Mouse (Mus musculus): ENCODE measurements around the gene Hyls1. TPM values are rescaled to one million over a fixed set of nuclear protein-coding genes. Genes with fewer than 3 reads are reported as not detected.

The Hyls1 gene
- 3.8 and 4.2 TPM in 2 replicates for polyA plus RNA-seq (2021; fragmentation: Nextera tagmentation)
- long read RNA-seq, experiment 1, transcript Hyls1-201 (4 exons, 1,973 nt), result major isoform, 26 of 27 reads
- long read RNA-seq, experiment 1, partial matches to known transcripts, result 1 of 27 reads
- long read RNA-seq, experiment 1, other reads (novel, unspliced or antisense), result 0 of 27 reads
- long read RNA-seq, experiment 2, partial matches to known transcripts, result 0 of 1 reads
- long read RNA-seq, experiment 2, other reads (novel, unspliced or antisense), result 0 of 1 reads

DNA sequence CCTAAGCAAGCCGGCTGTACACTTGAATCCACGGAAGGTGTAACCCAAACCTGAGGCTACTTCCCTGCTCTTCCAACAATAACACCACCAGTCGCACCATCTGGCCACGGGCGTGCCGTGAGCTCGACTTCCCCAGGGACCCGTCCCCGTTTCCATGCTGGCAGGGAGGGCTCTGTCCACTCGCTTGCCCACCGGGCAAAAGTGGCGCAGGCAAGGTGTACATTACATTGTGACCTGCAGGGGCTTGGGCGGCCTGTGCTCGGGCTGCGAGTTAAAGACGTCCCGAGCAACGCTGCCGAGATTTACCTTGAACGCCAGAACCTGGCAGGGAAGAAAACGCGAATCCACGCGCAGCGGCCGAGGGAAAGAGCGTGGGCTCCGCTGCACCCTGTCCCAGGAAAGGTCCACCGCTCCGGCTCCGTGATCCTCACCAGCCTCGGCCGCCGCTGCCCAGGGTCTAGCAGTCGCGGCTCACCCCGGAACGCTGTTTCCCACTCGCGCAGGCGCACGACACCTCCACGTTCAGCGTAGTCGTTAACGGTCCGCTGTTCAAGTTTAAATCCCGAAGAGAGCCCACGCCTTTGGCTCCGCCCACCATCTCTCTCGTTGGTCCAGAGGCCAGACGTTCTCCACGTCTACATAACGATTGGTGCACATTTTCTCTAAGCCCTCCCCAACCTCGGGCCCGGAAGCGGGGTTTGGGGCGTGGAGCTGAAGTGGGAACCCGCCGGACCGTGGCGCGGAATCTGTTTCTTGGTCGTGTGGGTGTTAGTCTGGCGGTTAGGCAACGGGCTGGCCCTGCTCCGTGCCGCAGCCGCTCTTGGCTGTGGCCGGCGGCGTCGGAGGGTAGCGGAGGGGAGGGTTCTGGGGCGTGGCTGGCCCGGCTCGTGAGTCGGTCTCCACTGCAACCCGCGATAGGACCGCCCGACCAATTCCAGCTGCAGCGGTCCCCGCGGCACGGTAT lies at the start of gene Hyls1, which contains the start of gene Pate2:
TSS of gene Hyls1 (minus strand) at position 828 of the 964 bp plus-strand sequence.
TSS of gene Pate2 (plus strand) at position 714 of the 964 bp plus-strand sequence.

GRCm38 (mm10) chr9:35611841-35612240 lies 41.6 kb upstream of the Hyls1 start, which contains the start of gene Pate4:
Pate4 (minus strand) TSS chr9:35611941.

GRCm38 (mm10) chr9:35558257-35559008 lies 11.8 kb downstream of the Hyls1 start, which contains the start of the genes Ddx25 and Pus3:
Ddx25 (minus strand) TSS chr9:35558528.
Pus3 (plus strand) TSS chr9:35558595.

GRCm38 (mm10) chr9:35518169-35518568 lies 52.0 kb downstream of the Hyls1 start, which contains the start of gene Gm1113:
Gm1113 (minus strand) TSS chr9:35518269.

Other genes starting within 250 kb of the Hyls1 start
- gene Cdon, start 149.3 kb downstream of the Hyls1 start, polyA plus RNA-seq (2021; fragmentation: Nextera tagmentation), result 0.59 and 0.90 TPM in 2 replicates
- not detected in 2 replicates for gene Gm1113, start 52.1 kb downstream of the Hyls1 start, polyA plus RNA-seq (2021; fragmentation: Nextera tagmentation)
- 17.3 and 19.1 TPM in 2 replicates for gene Ddx25, start 11.9 kb downstream of the Hyls1 start, polyA plus RNA-seq (2021; fragmentation: Nextera tagmentation)
- 5.2 and 6.0 TPM in 2 replicates for gene Pus3, start 11.8 kb downstream of the Hyls1 start, polyA plus RNA-seq (2021; fragmentation: Nextera tagmentation)
- 0.21 TPM in 1 of 2 replicates, not detected in the other for gene Pate2, start 114 bp downstream of the Hyls1 start, polyA plus RNA-seq (2021; fragmentation: Nextera tagmentation)
- gene Pate4, start 41.5 kb upstream of the Hyls1 start, polyA plus RNA-seq (2021; fragmentation: Nextera tagmentation), result not detected in 2 replicates
- gene Pate3, start 77.8 kb upstream of the Hyls1 start, polyA plus RNA-seq (2021; fragmentation: Nextera tagmentation), result not detected in 2 replicates
- not detected in 2 replicates for gene Pate1, start 117.0 kb upstream of the Hyls1 start, polyA plus RNA-seq (2021; fragmentation: Nextera tagmentation)
- not detected in 2 replicates for gene Gm17677, start 170.7 kb upstream of the Hyls1 start, polyA plus RNA-seq (2021; fragmentation: Nextera tagmentation)
- gene Gm17727, start 207.7 kb upstream of the Hyls1 start, polyA plus RNA-seq (2021; fragmentation: Nextera tagmentation), result not detected in 2 replicates
- not detected in 2 replicates for gene Gm27235, start 219.7 kb upstream of the Hyls1 start, polyA plus RNA-seq (2021; fragmentation: Nextera tagmentation)
- gene D730048I06Rik, start 219.7 kb upstream of the Hyls1 start, polyA plus RNA-seq (2021; fragmentation: Nextera tagmentation), result not detected in 2 replicates